Mouse (Mus musculus) gastrocnemius, postnatal 25 days (tissue): ENCODE measurements at regions not wholly inside any gene's neighbourhood (a gene's known extent, or its start where the extent isn't known, plus 50 kb on each side); places are given as distances from the start of the nearest gene placed in this dataset.
A peak's percentile ranks its signal among the peaks of the same experiment; 100 is the strongest.

Experiments used
- DNase-seq: peaks from one replicate; pipeline ENCODE4 v3.0.0; 2022

DNA sequence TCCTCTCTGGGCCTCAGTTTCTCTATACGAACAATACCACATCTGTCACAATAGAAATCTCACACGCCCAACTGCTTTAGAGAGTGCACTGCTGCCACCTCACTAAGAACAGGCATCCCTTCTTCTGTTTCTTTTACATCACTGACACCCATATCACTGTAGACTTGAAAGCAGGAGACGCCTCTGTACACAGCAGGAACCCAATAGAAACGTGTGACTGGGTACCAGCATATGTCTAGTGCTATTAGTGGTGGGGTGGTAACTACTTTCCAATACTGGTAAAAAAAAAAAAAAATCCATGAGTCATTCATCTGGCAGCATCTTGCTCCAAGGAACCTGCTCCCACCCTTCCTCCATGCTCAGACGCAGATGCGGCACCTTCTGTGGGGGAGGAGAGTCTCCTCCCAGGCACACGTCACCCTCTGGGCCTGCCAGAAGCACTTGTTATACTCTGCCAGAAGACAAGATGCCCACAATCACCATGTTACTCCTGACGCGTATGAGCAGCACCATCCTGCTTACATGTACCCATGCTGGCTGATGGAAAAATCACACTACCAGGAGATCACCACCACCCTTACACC, 151.3 kb upstream of the Plxna4 start:
- DNase-seq = no peak

DNA sequence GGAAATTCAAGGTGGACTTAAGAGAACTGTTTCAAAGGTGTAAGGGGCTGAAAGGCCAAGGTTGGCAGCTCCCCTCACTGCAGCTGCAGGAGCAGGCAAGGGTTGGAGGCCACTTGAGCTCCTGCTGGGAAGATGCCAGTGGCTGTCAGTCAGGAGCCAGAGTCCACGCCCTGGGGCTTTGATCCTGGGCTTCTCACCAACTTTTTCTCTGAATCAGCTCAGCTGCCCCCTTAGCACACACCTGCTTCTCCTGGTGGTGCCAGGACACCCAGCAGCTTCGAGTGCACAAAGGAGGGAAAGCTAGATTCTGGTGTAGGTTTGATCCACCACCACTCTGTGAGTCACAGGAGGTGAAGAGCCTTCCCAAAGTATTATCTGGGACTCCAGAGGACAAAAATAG, 140.7 kb upstream of the Plxna4 start:
- DNase-seq = peak; percentile 30

DNA sequence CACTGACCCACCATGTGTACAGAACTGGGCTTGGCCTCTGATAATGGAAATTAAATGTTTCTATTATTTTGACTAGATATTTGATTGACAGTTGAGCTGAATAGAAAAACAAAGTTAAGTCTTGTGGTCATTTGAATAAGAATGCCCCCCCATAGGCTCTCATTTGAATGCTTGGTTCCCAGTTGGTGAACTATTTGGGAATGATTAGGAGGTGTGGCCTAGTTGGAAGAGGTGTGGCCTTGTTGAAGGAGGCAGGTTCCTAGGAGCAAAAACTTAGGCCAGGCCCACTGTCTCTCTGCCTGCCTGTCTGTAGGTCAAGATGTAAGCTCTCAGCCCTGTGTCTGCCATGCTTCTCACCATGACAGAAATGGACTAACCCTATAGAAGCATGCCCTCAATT, 138.6 kb upstream of the Plxna4 start:
- no peak for DNase-seq

DNA sequence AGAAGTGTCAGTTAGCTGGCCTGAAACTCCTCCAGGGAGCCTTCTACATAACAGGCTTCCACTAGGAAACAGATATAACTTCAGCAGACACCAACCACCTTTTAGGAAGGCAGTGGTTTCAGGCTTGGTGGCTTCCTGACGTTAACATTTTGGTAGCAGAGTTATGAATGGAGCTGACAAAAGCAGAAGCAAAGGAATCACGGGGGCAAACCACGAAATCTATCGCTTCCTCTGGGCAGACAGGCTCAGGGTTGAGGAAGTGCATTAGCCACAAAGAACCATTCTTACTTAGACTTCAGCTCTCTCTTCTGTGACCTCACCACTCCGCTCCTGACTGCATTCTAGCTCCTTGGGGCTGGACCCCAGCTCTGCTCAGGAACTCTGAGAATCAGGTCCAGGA, 129.9 kb upstream of the Plxna4 start:
- DNase-seq = no peak

DNA sequence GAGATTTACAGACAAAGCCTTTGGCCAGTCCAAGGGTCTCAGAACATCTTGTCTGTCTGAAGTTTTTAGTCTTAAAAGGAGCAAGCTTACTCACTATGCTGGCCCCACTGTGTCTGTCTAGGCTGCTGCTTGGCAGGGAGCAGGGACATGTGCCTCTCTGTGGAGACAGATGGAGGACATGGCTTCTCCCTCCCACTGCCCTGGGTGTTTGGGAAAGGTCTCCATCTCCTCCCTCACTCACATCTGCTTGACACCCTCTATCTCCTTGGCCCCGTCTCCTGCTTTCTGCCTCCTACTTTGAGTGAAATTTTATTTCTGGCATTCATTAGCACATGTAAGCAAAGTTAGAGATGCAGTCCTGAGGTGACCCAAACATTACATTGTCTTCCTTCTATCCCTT, 127.1 kb upstream of the Plxna4 start:
- no peak for DNase-seq

DNA sequence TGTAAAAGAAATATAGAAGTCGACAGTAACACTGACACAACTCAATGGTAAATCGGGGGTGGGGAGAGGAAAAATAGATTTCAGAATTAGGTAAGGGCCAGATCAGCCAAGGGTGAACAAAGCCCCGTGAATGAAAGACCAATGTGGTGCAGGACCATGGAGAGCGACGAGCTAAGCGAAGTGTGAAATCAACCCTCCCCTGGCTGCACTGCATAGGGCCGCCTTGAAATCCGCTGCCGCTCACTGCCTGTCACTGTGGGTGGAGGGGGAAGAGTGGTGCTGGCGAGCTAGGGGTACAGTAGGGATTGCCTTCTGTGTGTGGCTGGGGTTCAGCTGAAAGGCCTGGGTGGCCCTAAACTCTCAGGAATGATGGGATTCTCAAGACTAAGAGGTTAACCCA, 122.2 kb upstream of the Plxna4 start:
- no peak for DNase-seq

DNA sequence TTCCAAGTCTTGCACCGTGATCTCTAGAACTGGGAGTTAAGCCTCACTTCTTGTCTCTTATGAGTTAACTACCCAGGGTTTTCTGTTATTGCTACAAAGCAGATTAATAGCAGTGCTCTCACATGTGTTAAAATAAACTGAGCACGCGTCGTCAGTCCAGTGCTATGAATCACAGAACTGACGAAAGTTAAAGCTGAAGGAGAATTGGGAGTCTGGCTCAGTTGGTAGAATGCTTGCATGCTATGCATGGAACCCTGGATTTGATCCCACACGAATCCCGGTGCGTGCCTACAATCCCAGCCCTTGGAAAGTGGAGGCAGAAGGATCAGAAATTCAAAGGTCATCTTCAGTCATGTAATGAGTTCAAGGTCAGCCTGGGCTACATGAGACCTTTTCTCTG, 121.6 kb upstream of the Plxna4 start:
- DNase-seq = no peak

DNA sequence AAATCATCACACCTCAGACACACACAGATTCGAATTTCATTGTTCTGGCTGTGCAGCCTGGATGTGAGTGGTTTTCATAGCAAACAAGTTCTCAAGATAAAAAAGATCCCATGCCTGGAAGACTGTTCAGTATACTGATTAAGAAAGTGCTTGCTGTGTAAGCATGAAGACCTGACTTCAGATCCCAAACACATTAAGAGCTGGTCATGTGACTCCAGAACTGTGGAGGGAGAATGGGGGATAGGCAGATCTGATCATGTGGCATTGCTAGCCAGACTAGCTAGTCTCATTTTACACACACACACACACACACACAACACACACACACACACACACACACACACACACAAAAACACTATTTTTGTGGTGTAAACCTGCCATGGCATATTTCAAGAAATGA, 119.4 kb upstream of the Plxna4 start:
- no peak for DNase-seq

DNA sequence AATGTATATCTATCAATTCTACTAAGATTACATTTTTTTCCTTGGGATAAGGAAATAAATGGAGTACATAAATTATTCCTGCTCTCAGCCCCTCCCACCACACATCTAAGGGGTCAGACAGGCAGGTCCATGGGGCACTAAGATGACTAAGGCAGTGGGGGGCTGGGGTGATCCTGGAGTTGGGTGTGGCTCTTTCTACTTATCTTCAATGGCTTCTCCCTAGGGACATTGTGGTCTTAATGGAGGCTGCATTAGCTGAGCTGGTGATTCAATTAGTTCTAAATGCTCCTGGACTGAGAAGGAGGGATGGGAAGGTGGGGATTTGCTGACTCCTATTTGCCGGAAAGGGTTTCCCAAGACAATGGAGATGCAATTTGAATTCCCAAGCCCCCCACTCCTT, 118.4 kb upstream of the Plxna4 start:
- no peak for DNase-seq

DNA sequence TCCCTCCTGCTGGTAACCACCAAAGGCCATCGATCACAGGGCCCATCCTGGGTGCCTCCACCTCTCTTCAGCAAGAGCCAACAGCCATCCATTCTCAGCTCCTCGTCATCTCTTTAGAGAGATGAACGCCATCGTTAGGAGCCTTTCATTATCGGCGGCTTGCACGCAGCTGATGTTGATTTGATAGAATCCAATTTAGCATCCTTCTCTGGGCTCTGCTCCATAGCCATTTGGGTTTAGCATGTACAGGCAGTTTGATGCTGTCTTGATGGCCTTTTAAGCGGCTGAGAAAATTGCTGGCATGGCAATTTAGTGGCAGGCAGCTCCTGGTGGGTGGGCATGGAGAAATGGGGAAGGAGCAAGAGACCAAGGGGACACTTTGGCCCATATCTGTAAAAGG, 115.5 kb upstream of the Plxna4 start:
- no peak for DNase-seq

DNA sequence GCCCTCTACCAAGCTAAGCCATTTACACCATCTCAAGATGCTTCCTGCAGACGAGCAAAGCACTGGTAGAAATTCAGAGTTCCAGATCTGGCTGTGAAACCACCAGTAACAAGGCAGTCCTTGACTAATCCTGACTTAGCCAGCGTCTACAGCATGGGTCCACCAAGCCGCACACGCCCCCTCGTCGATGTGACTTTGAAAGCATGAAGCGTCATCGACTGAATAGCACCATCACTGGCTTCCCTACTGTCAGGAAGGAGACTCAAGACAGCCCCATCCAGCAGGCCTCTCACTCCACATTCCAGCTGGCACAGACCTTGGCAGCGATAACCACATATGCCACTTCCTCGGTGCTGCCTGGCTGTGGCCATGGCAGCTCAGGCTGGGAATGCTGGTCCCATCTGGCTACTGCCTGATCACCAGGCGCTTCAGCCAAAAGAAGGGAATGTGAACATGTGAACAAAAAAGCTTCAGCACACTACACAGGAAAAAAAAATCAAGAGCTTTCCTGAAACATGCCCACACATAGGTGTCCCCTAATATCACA, 114.3 kb upstream of the Plxna4 start:
- DNase-seq = no peak

DNA sequence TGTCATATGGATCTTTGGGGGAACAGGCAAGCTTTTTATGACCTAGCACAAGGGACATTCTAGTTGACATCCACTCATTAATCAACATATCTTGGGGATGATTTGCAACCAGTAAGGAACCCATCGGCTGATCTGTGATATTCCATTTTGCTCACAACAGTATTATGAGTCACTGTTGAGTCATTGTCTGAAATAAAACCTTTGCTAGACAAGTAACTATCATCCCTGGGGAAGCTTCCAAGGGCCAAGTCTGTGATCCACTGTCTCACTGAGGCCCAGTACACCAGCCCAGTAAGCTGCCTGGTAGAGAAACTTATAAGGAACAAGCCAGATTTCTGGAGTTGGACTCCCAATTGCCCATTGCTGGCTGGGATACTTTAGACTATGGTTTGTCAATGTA, 111.8 kb upstream of the Plxna4 start:
- no peak for DNase-seq

DNA sequence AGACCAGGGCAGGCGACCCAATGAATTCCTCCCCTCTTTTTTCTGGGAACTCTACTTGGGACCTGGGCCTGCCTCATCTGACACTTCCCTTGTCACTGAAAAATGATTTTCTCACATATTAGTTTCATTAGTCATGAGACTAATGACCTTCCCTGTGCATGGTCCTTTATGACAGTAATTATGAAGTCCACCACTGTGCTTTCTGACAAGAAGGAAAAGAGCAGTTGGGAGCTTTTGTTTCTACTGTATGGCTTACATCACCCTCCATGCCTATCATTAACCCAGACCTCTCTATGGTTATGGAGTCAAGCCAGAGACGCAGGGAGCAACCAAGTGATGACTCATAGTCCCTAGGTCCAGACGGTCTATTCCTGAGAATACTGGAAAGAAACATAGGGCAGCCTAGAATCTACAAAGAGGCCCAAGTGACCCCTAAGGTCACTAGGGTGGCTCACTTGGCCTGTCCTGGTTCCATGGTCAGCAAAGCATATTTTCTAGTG, 109.8 kb upstream of the Plxna4 start:
- DNase-seq = no peak

DNA sequence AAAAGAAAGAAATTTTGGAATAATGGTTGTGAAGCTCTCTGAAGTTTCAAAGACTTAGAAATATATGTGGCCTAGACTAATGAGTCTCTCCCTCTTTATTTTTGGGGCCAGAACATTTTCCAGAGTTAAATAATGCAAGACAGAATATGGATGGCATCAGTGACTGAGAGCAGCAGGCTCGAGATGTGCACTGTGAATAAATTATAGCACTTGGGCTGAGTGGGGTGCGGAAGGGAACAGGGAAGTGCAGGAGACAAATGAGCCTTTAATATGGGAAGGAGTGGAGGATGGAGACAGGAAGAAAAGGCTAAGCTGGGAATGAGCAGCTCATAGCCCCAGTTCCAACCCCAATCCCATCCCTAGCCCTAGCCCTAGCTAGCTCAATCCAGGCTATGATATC, 108.0 kb upstream of the Plxna4 start:
- DNase-seq = no peak

DNA sequence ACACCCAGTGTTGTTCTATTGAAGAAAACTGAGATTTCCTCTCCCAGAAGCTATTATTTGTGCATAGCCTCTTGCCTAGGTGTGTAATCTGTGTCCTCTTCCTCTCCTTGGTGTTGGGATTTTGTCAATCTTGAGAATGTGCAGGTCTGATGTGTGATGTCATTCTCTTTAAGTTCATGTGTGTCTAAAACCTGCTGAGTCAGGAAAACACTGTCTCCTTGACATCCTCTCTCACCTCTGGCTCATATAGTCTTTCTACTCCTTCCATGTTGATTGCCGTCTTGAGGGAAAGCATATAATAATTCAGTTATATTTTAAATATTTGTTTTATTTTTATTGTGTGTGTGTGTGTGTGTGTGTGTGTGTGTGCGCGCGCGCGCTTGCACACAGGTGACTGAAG, 84.6 kb upstream of the Plxna4 start:
- DNase-seq = no peak

DNA sequence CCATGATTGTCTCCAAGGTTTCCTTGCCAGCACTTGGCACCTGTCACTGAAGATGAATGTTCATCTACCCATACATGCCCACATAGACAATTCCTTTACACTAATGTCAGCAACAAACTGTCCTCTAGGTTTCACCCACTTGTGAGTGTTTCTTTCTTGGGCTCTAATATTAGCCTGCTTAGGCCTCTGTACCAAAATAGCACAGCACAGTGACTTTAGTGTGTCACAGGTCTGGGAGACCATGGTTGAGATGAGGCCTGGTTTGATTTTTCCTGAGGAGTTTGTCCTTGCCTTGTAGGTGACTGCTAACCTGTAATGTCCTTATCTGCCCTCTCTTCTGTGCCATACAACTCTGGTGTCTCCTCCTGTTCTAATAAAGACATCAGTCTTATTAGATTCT, 71.8 kb upstream of the Plxna4 start:
- no peak for DNase-seq

DNA sequence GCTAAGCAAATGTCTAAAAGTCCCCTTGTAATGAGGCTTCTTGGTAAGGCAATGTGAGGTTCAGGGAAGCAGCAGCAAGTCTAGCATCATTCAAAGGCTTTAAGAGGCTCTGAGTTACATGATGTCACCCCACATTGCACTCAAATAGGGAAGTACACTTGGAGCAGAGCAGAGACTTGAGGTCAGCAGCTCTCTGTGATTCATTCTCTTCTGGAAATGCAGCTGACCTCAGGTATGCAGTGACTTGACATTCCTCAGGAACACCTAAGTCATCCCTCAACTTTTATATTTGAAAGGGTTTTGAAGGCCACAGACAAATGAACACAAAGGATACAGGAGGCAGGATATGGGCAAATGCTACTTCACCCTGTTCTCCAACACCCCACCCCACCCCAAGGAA, 69.4 kb upstream of the Plxna4 start:
- DNase-seq = no peak

DNA sequence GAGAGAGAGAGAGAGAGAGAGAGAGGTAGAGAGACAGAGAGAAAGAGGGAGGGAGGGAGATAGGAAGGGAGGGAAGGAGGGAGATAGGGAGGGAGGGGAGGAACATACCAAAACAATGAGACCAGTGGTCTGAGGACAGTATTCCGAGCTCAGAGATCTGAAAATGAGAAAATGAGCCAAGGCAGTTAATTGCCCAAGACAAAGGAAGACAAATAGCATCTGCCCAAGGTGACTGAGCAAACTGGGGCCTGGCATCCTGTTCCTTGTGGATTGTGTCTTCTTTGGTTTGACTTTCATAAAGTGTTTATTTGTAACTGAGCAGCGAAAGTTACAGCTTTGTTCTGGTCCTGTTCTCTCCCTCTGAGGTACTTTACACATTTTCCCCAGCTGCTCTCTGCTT, 66.2 kb upstream of the Plxna4 start:
- no peak for DNase-seq

DNA sequence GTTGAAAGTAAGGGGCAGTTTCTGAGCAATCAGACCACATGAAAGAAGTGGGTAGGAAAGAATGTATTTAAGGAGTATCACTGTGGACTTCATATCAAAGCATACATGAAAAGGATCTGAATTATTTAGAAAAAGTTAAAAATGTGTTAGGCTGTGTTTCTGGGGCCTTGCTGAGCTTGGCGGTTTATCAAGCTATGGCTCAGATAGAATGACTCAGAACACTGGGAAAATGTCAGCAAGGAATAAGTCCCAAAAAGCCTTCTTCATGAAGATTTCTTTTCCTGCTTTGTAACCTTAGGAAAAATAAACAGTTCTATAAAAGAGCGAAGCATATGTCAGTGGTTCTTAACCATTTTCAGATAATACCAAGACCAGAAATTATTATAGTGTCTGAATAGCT, 56.0 kb upstream of the Plxna4 start:
- DNase-seq = no peak

DNA sequence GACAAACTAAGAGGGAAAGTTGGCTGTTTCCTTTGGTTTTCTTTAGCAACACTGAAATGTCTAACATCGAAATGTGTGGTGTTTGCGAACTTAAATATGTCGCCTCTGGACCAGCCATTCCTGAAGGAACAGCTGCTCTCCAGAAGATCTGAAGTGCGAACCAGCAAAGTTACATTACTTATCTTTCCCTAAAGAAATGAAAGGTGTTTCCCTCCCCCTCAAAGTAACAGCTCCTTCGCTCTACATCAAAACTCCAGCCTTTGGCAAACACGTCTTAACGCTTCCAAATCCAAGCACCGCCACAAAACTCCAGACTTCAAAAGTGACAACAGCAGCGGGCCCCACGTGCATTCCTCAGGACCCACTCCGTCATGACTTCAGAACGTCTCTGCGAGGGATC, 50.9 kb upstream of the Plxna4 start:
- no peak for DNase-seq
